Mouse (Mus musculus) stomach, embryonic 15.5 days (tissue): ENCODE results near the gene Hist2h3c1. TPM values are rescaled to one million over a fixed set of nuclear protein-coding genes. Genes with fewer than 3 reads are reported as not detected.
"Not testable (repeated sequence)": the region's sequence is repeated elsewhere in the genome, so short reads cannot be mapped to it uniquely, and the experiment has no call there.

Source experiments
- ATAC-seq: fragments of 200-750 bp; cut with Nextera tagmentation; 2 replicates; pipeline ENCODE4 v1.8.0; 2017; ENCODE audit warnings: low read depth, moderate number of reproducible peaks, moderate TSS enrichment; ENCODE audit not compliant: insufficient read depth, low FRiP score
- H3K27ac ChIP-seq: fragments of 300-500 bp; sonication (generic); 2 replicates; pipeline ENCODE4 v1.5.1; 2015; ENCODE audit warnings: mild to moderate bottlenecking, inconsistent platforms
- H3K27me3 ChIP-seq: fragments of 300-500 bp; sonication (generic); replicated peaks from 2 replicates; pipeline ENCODE4 v1.6.1; 2015; ENCODE audit warnings: inconsistent platforms
- H3K36me3 ChIP-seq: fragments of 300-500 bp; sonication (generic); 2 replicates; pipeline ENCODE4 v1.6.1; 2015; ENCODE audit warnings: inconsistent platforms
- H3K4me1 ChIP-seq: fragments of 300-500 bp; sonication (generic); 2 replicates; pipeline ENCODE4 v1.6.1; 2015; ENCODE audit warnings: inconsistent platforms
- H3K4me2 ChIP-seq: fragments of 300-500 bp; sonication (generic); 2 replicates; pipeline ENCODE4 v1.6.1; 2015; ENCODE audit warnings: mild to moderate bottlenecking, inconsistent platforms
- H3K4me3 ChIP-seq: fragments of 300-500 bp; sonication (generic); replicated peaks from 2 replicates; pipeline ENCODE4 v1.5.1; 2015; ENCODE audit warnings: inconsistent platforms
- H3K9ac ChIP-seq: fragments of 300-500 bp; sonication (generic); 2 replicates; pipeline ENCODE4 v1.6.1; 2015; ENCODE audit warnings: inconsistent platforms
- H3K9me3 ChIP-seq: fragments of 300-500 bp; sonication (generic); 2 replicates; pipeline ENCODE4 v1.6.1; 2016; ENCODE audit warnings: inconsistent platforms
- WGBS: fragments of 180-500 bp; shearing (Covaris S2); methylation state at CpG from one replicate; pipeline ENCODE4 v1.1.7; 2015; 5-methylcytosine and 5-hydroxymethylcytosine counted together
- polyA plus RNA-seq: library from polyadenylated mRNA; unstranded; fragments of >200 nt; fragmentation: Nextera tagmentation; extraction: Ambion mirVana; gene quantifications from 2 replicates; pipeline ENCODE4 v1.2.1, GENCODE M21; 2015

The Hist2h3c1 gene
- 1.9 and 2.5 TPM in 2 replicates for polyA plus RNA-seq

DNA sequence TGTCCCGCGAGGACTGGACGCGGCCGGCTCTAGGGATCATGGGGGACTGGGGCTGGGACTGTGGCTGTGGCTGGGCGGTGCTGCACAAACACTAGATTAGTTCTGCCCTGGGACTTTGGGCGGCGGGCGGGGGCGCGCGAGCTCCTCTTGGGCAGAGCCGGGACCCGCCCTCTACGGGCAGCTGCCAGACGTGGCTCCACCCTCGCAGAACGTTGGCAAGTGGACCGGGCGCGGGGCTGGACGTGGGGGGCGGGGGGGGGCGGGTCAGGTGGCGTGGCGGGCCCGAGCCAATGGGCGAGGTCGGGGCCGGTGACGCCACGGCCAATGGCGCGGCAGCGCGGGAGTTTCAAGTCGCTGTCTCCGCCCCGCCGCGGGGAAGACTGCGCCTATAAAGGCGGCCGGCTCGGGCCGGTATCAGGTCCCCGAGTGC lies at the start of gene Hist2h3c1:
Gene Hist2h3c1, plus strand, starts transcription at position 259 of the 430 bp plus-strand sequence.
- H3K27ac ChIP-seq, result peak within 1 kb of the TSS; percentile 73; the same call in 1 of the 2 replicates
- WGBS, result no CpG with 5 or more reads among the region's 47 CpGs
- H3K27me3 ChIP-seq, H3K36me3 ChIP-seq, H3K9me3 ChIP-seq: not testable (repeated sequence)
- H3K4me2 ChIP-seq, result peak within 1 kb of the TSS; percentile 51
- peaks cover 22% of the 10 kb centered on the region; the same call in 1 of the 2 replicates for H3K4me1 ChIP-seq
- peak within 1 kb of the TSS; percentile 39; the same call in 1 of the 2 replicates for H3K9ac ChIP-seq
- peak; percentile 91 for ATAC-seq
- peak within 1 kb of the TSS; percentile 44 for H3K4me3 ChIP-seq

GRCm38 (mm10) chr3:96197129-96197749 lies 49.2 kb upstream of the Hist2h3c1 start:
- WGBS, result under 1% methylated on average over 50 of the region's 50 CpGs
- peak; percentile 92 for ATAC-seq
- H3K4me2 ChIP-seq, result peak overlapping the region; percentile 100

DNA sequence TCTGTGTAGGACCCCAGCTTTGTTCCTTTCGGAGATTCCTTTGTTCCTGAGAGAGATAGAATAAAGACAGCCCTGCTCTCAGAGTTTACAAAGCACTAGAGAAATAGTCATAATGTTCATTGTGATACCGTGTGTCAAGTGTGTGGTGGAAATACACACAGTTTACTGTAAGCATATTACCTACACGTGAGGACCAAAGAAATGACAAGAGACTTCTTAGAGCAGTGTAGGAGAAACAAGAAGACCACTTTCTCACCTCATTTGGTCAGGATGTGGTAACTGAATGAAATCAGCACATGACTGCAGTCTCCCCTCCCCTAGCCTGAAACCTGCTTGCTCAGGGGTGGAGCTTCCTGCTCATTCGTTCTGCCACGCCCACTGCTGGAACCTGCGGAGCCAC lies 48.3 kb upstream of the Hist2h3c1 start:
- ATAC-seq, result peak; percentile 56; the same call in 1 of the 2 replicates
- Histone ChIP-seq H3K36me3 (no peaks in the 10 kb centered on the region), H3K4me1 (0 out of 2 replicates have a peak, but pooled peaks cover 9% of the 10 kb centered on the region), H3K27ac (peak overlapping the region; percentile 75), H3K4me3 (peak overlapping the region; percentile 77), H3K9me3 (no peaks in the 10 kb centered on the region), H3K4me2 (peak overlapping the region; percentile 100), H3K9ac (no peak overlapping the region), H3K27me3 (no peaks in the 10 kb centered on the region)
- 6% methylated on average over 6 of the region's 6 CpGs for WGBS

More at GRCm38 (mm10) chr3:96197129-96197749, 49.2 kb upstream of the Hist2h3c1 start:
- Histone ChIP-seq H3K9ac (peak overlapping the region; percentile 84), H3K27ac (peak overlapping the region; percentile 94), H3K4me3 (peak overlapping the region; percentile 77), H3K4me1 (0 out of 2 replicates have a peak, but pooled peaks cover 9% of the 10 kb centered on the region), H3K36me3 (no peaks in the 10 kb centered on the region), H3K27me3 (no peaks in the 10 kb centered on the region), H3K9me3 (no peaks in the 10 kb centered on the region)

DNA sequence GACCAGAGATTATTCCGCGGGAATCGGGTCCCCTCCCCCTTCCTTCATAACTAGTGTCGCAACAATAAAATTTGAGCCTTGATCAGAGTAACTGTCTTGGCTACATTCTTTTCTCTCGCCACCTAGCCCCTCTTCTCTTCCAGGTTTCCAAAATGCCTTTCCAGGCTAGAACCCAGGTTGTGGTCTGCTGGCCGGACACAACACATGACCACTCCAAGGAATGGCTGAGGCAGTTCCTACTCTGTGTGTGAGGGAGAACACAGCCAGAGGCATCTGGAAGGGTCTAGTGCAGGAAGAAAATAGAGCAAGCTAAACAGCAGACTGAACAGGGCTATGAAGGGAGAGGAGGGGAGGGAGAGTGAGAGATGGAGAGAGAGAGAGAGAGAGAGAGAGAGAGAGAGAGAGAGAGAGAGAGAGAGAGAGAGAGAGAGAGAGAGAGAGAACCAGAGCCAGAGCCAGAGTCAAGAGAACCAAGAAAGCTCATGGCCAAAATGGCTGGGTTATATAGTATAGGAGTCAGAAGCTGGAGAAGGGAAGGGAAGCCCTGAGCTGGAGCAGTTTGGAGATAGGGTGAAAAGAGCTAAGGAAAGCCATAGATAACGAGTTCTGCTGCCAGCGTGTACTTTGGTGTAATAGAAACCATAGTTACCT lies 47.8 kb upstream of the Hist2h3c1 start:
- not testable (repeated sequence) for ATAC-seq, H3K36me3 ChIP-seq, H3K9me3 ChIP-seq, H3K4me3 ChIP-seq, H3K9ac ChIP-seq, H3K4me1 ChIP-seq, H3K4me2 ChIP-seq, H3K27ac ChIP-seq, H3K27me3 ChIP-seq
- 26% methylated on average over 8 of the region's 8 CpGs for WGBS

- Histone ChIP-seq H3K4me3 (no peak overlapping the region), H3K9ac (no peak overlapping the region), H3K4me1 (0 out of 2 replicates have a peak, but pooled peaks cover 9% of the 10 kb centered on the region), H3K36me3 (no peaks in the 10 kb centered on the region), H3K4me2 (no peak overlapping the region), H3K27ac (no peak overlapping the region), H3K9me3 (no peaks in the 10 kb centered on the region), H3K27me3 (no peaks in the 10 kb centered on the region)
- 62% methylated on average over 2 of the region's 2 CpGs for WGBS
- ATAC-seq, result no peak
Observed at GRCm38 (mm10) chr3:96199731-96200130, 46.8 kb upstream of the Hist2h3c1 start.

- no peak for ATAC-seq
- no peaks in the 10 kb centered on the region for H3K9me3 ChIP-seq
- no peak overlapping the region for H3K4me3 ChIP-seq
- no peaks in the 10 kb centered on the region for H3K27me3 ChIP-seq
- no peak overlapping the region for H3K4me2 ChIP-seq
- no peaks in the 10 kb centered on the region for H3K4me1 ChIP-seq
- no peaks in the 10 kb centered on the region for H3K36me3 ChIP-seq
- no peak overlapping the region for H3K27ac ChIP-seq
- WGBS, result 69% methylated on average over 3 of the region's 3 CpGs
- H3K9ac ChIP-seq, result no peak overlapping the region
Observed at GRCm38 (mm10) chr3:96207819-96208218, 38.7 kb upstream of the Hist2h3c1 start.

DNA sequence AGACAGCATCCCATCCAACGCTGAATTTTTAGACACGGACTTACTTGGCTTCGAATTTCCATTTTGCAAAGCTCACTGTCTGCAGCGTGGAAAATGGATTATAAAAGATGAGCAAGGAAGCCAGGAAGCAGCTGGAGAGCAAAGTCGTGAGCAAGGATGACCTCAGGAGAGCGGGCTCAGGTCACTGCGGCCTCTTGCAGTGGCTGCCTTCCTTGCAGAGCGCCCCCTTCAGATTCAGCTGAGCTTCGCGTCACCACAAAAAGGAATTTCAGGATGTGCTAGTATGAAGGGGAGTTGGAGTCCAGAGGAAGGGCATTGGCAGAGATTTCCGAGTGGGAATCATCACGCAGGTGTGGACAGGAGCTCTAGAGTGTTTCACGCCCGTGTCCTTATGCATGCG lies 37.2 kb upstream of the Hist2h3c1 start:
- Histone ChIP-seq H3K27me3 (no peaks in the 10 kb centered on the region), H3K27ac (no peak overlapping the region), H3K4me1 (no peaks in the 10 kb centered on the region), H3K36me3 (no peaks in the 10 kb centered on the region), H3K4me2 (no peak overlapping the region), H3K9me3 (no peaks in the 10 kb centered on the region), H3K9ac (no peak overlapping the region), H3K4me3 (no peak overlapping the region)
- ATAC-seq, result 0 out of 2 replicates have a peak, but pooled peaks have one; percentile 27
- WGBS, result 22% methylated on average over 15 of the region's 15 CpGs

DNA sequence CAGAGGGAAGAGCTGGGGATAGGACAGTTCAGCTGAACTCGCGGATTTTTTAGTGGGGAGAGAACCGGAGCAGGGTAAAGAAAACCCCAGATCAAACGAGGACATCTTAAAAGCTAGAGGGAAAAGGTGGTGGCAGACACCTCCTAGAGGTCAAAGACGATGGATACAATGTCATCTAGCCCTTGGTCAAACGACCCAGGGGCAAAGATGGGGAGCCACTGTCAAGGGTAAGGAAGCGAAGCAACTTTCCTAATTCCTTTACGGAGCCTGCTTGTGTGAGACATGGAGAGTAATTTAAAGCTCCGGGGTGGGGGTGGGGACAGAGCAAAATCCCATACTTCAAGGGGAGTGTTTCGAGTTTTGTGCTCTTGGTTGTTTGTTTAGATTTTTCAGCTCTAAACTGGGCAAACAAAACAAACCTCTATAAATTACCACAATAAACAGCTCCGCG lies 27.3 kb upstream of the Hist2h3c1 start:
- peak overlapping the region; percentile 98 for H3K27ac ChIP-seq
- no peak for ATAC-seq
- H3K9me3 ChIP-seq, result no peaks in the 10 kb centered on the region
- H3K4me3 ChIP-seq, result peak overlapping the region; percentile 64
- H3K36me3 ChIP-seq, result no peaks in the 10 kb centered on the region
- peak overlapping the region; percentile 58 for H3K9ac ChIP-seq
- peaks cover 6% of the 10 kb centered on the region; the same call in 1 of the 2 replicates for H3K4me1 ChIP-seq
- H3K27me3 ChIP-seq, result no peaks in the 10 kb centered on the region
- peak overlapping the region; percentile 74 for H3K4me2 ChIP-seq
- WGBS, result under 1% methylated on average over 12 of the region's 12 CpGs

- peak within 1 kb of the TSS; percentile 85 for H3K9ac ChIP-seq
- ATAC-seq, result peak; percentile 75
- H3K4me1 ChIP-seq, result peaks cover 6% of the 10 kb centered on the region; the same call in 1 of the 2 replicates
- WGBS, result under 1% methylated on average over 37 of the region's 37 CpGs
- H3K9me3 ChIP-seq, result no peaks in the 10 kb centered on the region
- H3K4me2 ChIP-seq, result peak within 1 kb of the TSS; percentile 74
- H3K27ac ChIP-seq, result peak within 1 kb of the TSS; percentile 98
- peak within 1 kb of the TSS; percentile 64 for H3K4me3 ChIP-seq
- no peaks in the 10 kb centered on the region for H3K27me3 ChIP-seq
- H3K36me3 ChIP-seq, result no peaks in the 10 kb centered on the region
Observed at GRCm38 (mm10) chr3:96219661-96220130, 26.8 kb upstream of the Hist2h3c1 start, which contains the start of the genes Bola1 and Hist2h2ab. Bola1 (minus strand) TSS chr3:96219709. Hist2h2ab (plus strand) TSS chr3:96219865.

GRCm38 (mm10) chr3:96220131-96220764 lies 26.2 kb upstream of the Hist2h3c1 start:
- WGBS, result under 1% methylated on average over 28 of the region's 47 CpGs
- not testable (repeated sequence) for ATAC-seq
- peak overlapping the region; percentile 85 for H3K9ac ChIP-seq

DNA sequence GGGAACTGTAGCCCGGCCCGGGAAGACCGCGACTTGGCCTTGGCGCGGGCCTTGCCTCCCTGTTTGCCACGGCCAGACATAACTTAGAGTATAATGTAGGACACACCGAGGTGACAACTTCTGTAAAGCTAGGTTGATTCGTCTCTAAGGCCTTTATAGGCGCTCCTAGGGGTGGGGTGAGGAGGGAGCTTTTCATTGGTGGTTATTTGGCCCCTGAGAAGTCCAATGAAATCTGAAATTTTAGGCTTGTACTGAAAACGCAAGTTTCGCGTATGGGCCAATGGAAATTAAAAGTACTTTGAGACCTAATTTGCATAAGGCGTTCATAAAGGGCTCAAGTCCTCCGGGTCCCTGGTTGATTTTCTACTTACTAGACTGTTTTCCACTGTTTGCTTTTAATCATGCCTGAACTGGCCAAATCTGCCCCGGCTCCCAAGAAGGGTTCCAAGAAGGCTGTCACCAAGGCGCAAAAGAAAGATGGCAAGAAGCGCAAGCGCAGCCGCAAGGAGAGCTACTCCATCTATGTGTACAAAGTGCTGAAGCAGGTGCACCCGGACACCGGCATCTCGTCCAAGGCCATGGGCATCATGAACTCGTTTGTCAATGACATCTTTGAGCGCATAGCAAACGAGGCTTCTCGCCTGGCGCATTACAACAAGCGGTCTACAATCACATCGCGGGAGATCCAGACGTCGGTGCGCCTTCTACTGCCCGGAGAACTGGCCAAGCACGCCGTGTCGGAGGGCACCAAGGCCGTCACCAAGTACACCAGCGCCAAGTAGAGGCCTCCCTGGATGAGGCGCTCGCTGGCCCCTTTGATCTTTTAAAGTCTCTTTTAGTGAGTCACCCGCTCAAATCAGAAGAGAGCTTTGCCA lies 25.5 kb upstream of the Hist2h3c1 start, which contains the start of the genes Hist2h2ac and Hist2h2be:
Gene Hist2h2ac, minus strand, starts transcription at position 116 of the 875 bp plus-strand sequence.
Gene Hist2h2be, plus strand, starts transcription at position 355 of the 875 bp plus-strand sequence.
- Histone ChIP-seq H3K4me3 (peak within 1 kb of the TSS; percentile 64), H3K9me3 (no peaks in the 10 kb centered on the region), H3K4me1 (peaks cover 6% of the 10 kb centered on the region; the same call in 1 of the 2 replicates), H3K9ac (peak within 1 kb of the TSS; percentile 85), H3K27ac (peak within 1 kb of the TSS; percentile 98), H3K4me2 (peak within 1 kb of the TSS; percentile 74), H3K36me3 (no peaks in the 10 kb centered on the region), H3K27me3 (no peaks in the 10 kb centered on the region)
- under 1% methylated on average over 43 of the region's 43 CpGs for WGBS
- ATAC-seq, result peak; percentile 94

More at GRCm38 (mm10) chr3:96220131-96220764, 26.2 kb upstream of the Hist2h3c1 start:
- not testable (repeated sequence) for H3K4me1 ChIP-seq, H3K36me3 ChIP-seq, H3K27me3 ChIP-seq, H3K9me3 ChIP-seq
- Histone ChIP-seq H3K4me2 (peak overlapping the region; percentile 74), H3K4me3 (peak overlapping the region; percentile 64), H3K27ac (peak overlapping the region; percentile 98)
